Mouse (Mus musculus): Measurements from ENCODE around the gene Gid4. TPM values are rescaled to one million over a fixed set of nuclear protein-coding genes. Genes with fewer than 3 reads are reported as not detected.
"Not testable (repeated sequence)": the region's sequence is repeated elsewhere in the genome, so short reads cannot be mapped to it uniquely, and the experiment has no call there.

Gene Gid4
- polyA plus RNA-seq, 1 experiment from 2014 or later = 8.7 TPM

DNA sequence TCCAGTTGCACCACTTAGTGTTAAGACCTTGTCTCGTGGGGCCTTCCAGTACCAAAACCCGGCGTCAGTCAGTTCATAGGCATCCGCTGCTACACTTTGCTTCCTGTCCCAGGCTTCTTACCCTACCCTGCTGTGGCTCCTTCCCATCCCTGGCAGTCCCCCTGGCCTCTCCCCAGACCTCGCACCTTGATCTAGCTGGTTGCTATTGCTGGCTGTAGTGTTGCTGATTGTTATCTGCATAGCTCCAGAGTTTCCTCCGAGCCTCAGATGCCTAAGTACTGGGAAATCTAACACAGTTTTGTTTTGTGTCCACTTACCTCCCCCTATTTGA is 1.5 kb downstream of the Gid4 start:
- no peaks in the 10 kb centered on the region for H3K36me3 ChIP-seq (ENCODE audit: control insufficient read depth, insufficient read depth)
- H3K9ac ChIP-seq (ENCODE audit: low read depth, low read length) = peak overlapping the region; percentile 95
- H3K27me3 ChIP-seq (ENCODE audit: control insufficient read depth, insufficient read depth, low read depth, low read length) = no peaks in the 10 kb centered on the region
- WGBS (ENCODE audit: insufficient replicate concordance) = 4% methylated on average over 6 of the region's 6 CpGs
- H3K4me2 ChIP-seq (ENCODE audit: low read depth, low read length) = peak overlapping the region; percentile 94
- ATAC-seq (ENCODE audit: low read depth) = no peak
- peak overlapping the region; percentile 1; the same call in 1 of the 2 replicates for H3K27ac ChIP-seq (ENCODE audit: low read length)
- peak overlapping the region; percentile 92 for H3K4me3 ChIP-seq (ENCODE audit: low read depth, low read length)
- peaks cover 21% of the 10 kb centered on the region for H3K4me1 ChIP-seq (ENCODE audit: control insufficient read depth, low read depth, low read length)
- H3K9me3 ChIP-seq (replicated peaks; ENCODE audit: control insufficient read depth, low read length) = no peaks in the 10 kb centered on the region

DNA sequence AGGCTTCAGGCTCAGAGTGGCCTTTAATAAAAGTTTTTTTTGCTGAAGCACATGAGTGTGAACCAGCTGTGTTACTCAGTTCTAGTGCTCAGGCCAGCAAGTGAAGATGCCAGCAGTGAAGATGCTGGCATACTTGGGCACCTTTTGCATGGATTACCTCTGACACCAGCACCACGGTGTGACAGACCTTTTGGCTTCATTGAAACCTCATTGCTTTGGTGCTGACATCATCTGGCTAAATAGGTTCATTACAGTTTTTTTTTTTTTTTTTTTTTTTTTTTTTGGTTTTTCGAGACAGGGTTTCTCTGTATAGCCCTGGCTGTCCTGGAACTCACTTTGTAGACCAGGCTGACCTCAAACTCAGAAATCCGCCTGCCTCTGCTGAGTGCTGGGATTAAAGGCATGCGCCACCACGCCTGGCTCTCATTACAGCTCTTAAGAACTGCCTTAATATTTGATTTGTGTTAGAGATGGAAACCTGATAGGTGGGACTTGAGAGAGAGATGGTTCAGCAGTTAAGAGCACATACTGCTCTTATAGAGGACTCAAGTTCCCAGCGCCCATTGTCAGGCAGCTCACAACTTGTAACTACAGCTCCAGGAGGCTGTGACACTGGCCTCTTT is 5.2 kb downstream of the Gid4 start:
- H3K36me3 ChIP-seq (ENCODE audit: control insufficient read depth, insufficient read depth) = no peaks in the 10 kb centered on the region
- no peak for ATAC-seq (ENCODE audit: low read depth)
- H3K4me1 ChIP-seq (ENCODE audit: control insufficient read depth, low read depth, low read length) = peaks cover 12% of the 10 kb centered on the region
- H3K9me3 ChIP-seq (replicated peaks; ENCODE audit: control insufficient read depth, low read length) = no peaks in the 10 kb centered on the region
- no peak overlapping the region for H3K4me2 ChIP-seq (ENCODE audit: low read depth, low read length)
- H3K9ac ChIP-seq (ENCODE audit: low read depth, low read length) = no peak overlapping the region
- H3K27me3 ChIP-seq (ENCODE audit: control insufficient read depth, insufficient read depth, low read depth, low read length) = no peaks in the 10 kb centered on the region
- H3K27ac ChIP-seq (ENCODE audit: low read length) = no peak overlapping the region
- no peak overlapping the region for H3K4me3 ChIP-seq (ENCODE audit: low read depth, low read length)
- 67% methylated on average over 5 of the region's 6 CpGs for WGBS (ENCODE audit: insufficient replicate concordance)

DNA sequence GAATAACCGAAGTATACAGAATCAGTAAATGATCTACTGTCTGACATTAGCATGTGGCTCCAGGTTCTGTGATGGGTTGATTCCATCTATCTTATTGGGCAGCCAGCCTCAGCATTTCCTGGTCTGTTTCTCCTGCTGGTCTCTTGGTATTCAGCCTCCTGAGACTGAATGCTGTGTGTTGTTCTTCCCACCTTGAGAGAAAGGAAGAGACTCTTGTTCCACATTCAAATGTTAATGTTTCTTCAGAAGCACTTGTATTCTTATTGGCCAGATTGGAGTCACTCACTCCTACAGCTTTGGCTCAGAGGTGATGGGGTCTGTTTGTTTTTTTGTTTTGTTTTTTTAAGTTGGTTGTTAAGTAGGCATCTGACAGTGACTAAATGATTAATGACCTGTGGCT is 6.1 kb downstream of the Gid4 start:
- Histone ChIP-seq H3K4me2 (ENCODE audit: low read depth, low read length) (no peak overlapping the region), H3K9me3 (replicated peaks; ENCODE audit: control insufficient read depth, low read length) (no peaks in the 10 kb centered on the region), H3K9ac (ENCODE audit: low read depth, low read length) (no peak overlapping the region), H3K36me3 (ENCODE audit: control insufficient read depth, insufficient read depth) (no peaks in the 10 kb centered on the region), H3K27me3 (ENCODE audit: control insufficient read depth, insufficient read depth, low read depth, low read length) (no peaks in the 10 kb centered on the region), H3K4me1 (ENCODE audit: control insufficient read depth, low read depth, low read length) (peaks cover 10% of the 10 kb centered on the region), H3K27ac (ENCODE audit: low read length) (no peak overlapping the region), H3K4me3 (ENCODE audit: low read depth, low read length) (no peak overlapping the region)
- WGBS (ENCODE audit: insufficient replicate concordance) = 78% methylated on average over 1 of the region's 1 CpGs
- no peak for ATAC-seq (ENCODE audit: low read depth)

DNA sequence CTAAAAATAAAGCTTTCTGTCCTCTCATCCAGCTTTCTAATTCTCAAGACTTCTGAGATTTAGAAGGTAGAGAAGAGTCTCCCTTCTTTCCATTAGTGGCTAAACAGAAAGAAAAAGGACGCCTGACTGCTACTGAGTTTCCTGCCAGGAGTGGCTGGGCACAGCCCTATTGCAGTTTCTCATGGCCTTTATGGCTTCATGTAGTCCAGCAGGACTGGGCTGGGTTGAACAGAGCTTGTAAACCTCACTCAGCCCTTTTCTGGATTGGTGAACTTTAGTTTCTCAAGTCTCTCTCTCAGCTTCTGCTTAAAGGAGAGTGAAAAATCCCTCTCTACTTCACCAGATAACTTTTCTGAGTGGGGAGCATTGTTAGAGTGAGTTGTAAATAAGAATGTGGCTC is 9.5 kb downstream of the Gid4 start:
- ATAC-seq (ENCODE audit: low read depth) = no peak
- no peak overlapping the region for H3K4me2 ChIP-seq (ENCODE audit: low read depth, low read length)
- WGBS (ENCODE audit: insufficient replicate concordance) = 77% methylated on average over 1 of the region's 1 CpGs
- no peak overlapping the region for H3K4me3 ChIP-seq (ENCODE audit: low read depth, low read length)
- no peaks in the 10 kb centered on the region for H3K27me3 ChIP-seq (ENCODE audit: control insufficient read depth, insufficient read depth, low read depth, low read length)
- no peak overlapping the region for H3K27ac ChIP-seq (ENCODE audit: low read length)
- H3K9ac ChIP-seq (ENCODE audit: low read depth, low read length) = no peak overlapping the region
- H3K36me3 ChIP-seq (ENCODE audit: control insufficient read depth, insufficient read depth) = no peaks in the 10 kb centered on the region
- no peaks in the 10 kb centered on the region for H3K9me3 ChIP-seq (replicated peaks; ENCODE audit: control insufficient read depth, low read length)
- no peaks in the 10 kb centered on the region; the same call in 1 of the 2 replicates for H3K4me1 ChIP-seq (ENCODE audit: control insufficient read depth, low read depth, low read length)

DNA sequence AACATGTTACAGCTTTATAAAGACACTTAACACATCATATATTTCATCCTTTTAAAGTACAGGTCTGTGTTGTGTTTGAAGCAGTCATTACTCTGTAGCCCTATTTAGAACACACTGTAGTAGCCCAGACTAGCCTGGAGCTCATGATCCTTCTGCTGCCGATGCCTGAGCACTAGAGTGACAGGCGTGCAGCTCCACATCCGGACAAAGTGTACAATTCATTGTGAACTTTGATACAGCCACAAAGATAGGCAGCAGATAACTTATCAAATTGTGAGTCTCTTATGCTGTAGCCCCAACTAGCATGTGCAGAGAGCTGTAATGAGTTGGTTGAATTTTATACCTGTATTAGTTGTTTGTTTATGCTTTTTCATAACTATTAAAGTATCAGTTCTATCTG is 10.7 kb downstream of the Gid4 start:
- Histone ChIP-seq H3K9ac (ENCODE audit: low read depth, low read length) (no peak overlapping the region), H3K4me1 (ENCODE audit: control insufficient read depth, low read depth, low read length) (no peaks in the 10 kb centered on the region; the same call in 1 of the 2 replicates), H3K4me3 (ENCODE audit: low read depth, low read length) (no peak overlapping the region), H3K9me3 (replicated peaks; ENCODE audit: control insufficient read depth, low read length) (no peaks in the 10 kb centered on the region), H3K27me3 (ENCODE audit: control insufficient read depth, insufficient read depth, low read depth, low read length) (no peaks in the 10 kb centered on the region), H3K4me2 (ENCODE audit: low read depth, low read length) (no peak overlapping the region), H3K36me3 (ENCODE audit: control insufficient read depth, insufficient read depth) (peaks cover 3% of the 10 kb centered on the region; the same call in 1 of the 2 replicates), H3K27ac (ENCODE audit: low read length) (no peak overlapping the region)
- ATAC-seq (ENCODE audit: low read depth) = no peak
- WGBS (ENCODE audit: insufficient replicate concordance) = 61% methylated on average over 3 of the region's 3 CpGs

DNA sequence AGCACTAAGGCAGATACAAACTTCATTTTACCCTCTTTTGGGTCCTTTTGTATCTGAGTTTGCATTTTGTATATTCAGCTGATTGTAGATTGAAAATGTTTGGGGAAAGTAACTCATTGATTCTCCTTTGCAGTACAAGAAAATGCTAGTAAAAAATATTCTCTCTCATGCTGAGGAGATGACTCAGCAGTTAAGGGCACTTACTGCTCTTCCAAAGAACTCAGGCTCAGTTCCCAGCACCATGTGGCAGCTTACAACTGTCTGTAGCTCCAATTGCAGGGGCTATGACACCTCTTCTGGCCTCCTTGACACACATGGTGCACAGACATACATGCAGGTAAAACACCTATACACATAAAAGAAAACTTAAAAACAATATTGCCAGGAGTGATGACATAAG is 16.6 kb downstream of the Gid4 start:
- H3K4me2 ChIP-seq (ENCODE audit: low read depth, low read length) = no peak overlapping the region
- H3K27ac ChIP-seq (ENCODE audit: low read length) = no peak overlapping the region
- H3K36me3 ChIP-seq (ENCODE audit: control insufficient read depth, insufficient read depth) = peaks cover 12% of the 10 kb centered on the region
- no peaks in the 10 kb centered on the region for H3K27me3 ChIP-seq (ENCODE audit: control insufficient read depth, insufficient read depth, low read depth, low read length)
- no peaks in the 10 kb centered on the region for H3K9me3 ChIP-seq (replicated peaks; ENCODE audit: control insufficient read depth, low read length)
- ATAC-seq (ENCODE audit: low read depth) = no peak
- no peak overlapping the region for H3K4me3 ChIP-seq (ENCODE audit: low read depth, low read length)
- no peaks in the 10 kb centered on the region; the same call in 1 of the 2 replicates for H3K4me1 ChIP-seq (ENCODE audit: control insufficient read depth, low read depth, low read length)
- H3K9ac ChIP-seq (ENCODE audit: low read depth, low read length) = no peak overlapping the region

DNA sequence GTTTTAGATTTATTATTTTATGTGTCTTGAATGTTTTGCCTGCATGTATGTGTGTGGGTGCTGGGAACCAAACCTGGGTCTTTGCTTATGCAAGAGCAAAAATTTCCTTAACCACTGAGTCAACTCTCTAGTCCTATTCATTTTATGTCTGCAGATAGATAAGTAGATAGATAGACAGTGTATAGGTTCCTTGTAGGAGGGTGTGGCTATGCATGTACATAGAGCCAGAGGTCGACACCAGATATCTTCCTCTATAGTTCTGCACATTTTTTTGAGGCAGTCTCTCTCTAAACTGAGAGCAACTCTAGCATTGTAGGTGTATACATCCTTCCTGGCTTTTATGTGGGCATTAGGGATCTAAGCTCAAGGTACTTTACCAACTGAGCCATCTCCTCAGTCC is 18.2 kb downstream of the Gid4 start:
- H3K36me3 ChIP-seq (ENCODE audit: control insufficient read depth, insufficient read depth) = peaks cover 12% of the 10 kb centered on the region
- H3K27ac ChIP-seq (ENCODE audit: low read length) = no peak overlapping the region
- H3K9me3 ChIP-seq (replicated peaks; ENCODE audit: control insufficient read depth, low read length) = no peaks in the 10 kb centered on the region
- 48% methylated on average over 1 of the region's 1 CpGs for WGBS (ENCODE audit: insufficient replicate concordance)
- no peak overlapping the region for H3K4me3 ChIP-seq (ENCODE audit: low read depth, low read length)
- H3K4me2 ChIP-seq (ENCODE audit: low read depth, low read length) = no peak overlapping the region
- no peaks in the 10 kb centered on the region for H3K27me3 ChIP-seq (ENCODE audit: control insufficient read depth, insufficient read depth, low read depth, low read length)
- no peak overlapping the region for H3K9ac ChIP-seq (ENCODE audit: low read depth, low read length)
- H3K4me1 ChIP-seq (ENCODE audit: control insufficient read depth, low read depth, low read length) = no peaks in the 10 kb centered on the region; the same call in 1 of the 2 replicates
- no peak for ATAC-seq (ENCODE audit: low read depth)

DNA sequence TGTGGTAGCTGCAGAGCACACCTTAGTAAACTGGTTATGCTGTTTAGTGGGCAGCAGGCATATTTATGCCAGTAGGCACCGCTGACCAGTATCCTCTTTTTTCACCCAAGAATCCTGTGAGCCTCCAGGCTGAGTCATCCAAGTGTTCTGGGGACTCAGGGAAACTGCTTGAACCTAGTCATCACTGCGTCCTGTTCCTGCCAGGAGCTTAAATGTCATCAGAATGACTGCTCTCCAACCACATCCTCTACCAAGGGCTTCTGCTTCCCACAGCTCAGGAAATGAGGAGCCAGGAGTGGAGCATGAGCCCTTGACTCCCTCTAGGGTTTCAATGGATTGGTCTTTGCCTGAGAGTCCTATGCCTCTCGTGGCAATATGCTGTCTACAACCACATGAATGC is 19.7 kb downstream of the Gid4 start:
- no peak overlapping the region for H3K4me2 ChIP-seq (ENCODE audit: low read depth, low read length)
- no peaks in the 10 kb centered on the region; the same call in 1 of the 2 replicates for H3K4me1 ChIP-seq (ENCODE audit: control insufficient read depth, low read depth, low read length)
- H3K4me3 ChIP-seq (ENCODE audit: low read depth, low read length) = no peak overlapping the region
- ATAC-seq (ENCODE audit: low read depth) = no peak
- no peak overlapping the region for H3K9ac ChIP-seq (ENCODE audit: low read depth, low read length)
- peaks cover 12% of the 10 kb centered on the region for H3K36me3 ChIP-seq (ENCODE audit: control insufficient read depth, insufficient read depth)
- H3K9me3 ChIP-seq (replicated peaks; ENCODE audit: control insufficient read depth, low read length) = no peaks in the 10 kb centered on the region
- H3K27ac ChIP-seq (ENCODE audit: low read length) = no peak overlapping the region
- no peaks in the 10 kb centered on the region for H3K27me3 ChIP-seq (ENCODE audit: control insufficient read depth, insufficient read depth, low read depth, low read length)
- WGBS (ENCODE audit: insufficient replicate concordance) = 61% methylated on average over 3 of the region's 3 CpGs

DNA sequence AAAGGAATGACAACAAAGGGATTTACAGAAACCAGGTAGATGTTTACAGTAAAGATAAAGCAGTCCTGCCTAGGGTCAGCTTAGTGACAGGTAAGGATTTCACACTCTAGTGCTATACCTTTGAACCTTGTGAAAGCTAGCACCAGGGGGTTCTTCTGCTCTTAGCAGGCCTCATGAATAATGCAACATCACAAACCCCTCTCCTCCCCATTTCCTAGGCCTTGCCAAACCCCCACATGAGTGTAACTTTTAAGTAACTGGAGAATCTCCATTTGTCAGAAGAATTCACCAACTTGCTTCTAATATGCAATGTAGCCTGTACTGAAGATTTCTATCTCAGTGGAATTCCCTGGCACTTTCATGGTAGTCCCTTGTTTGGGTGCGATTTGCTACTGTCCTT is 22.7 kb downstream of the Gid4 start:
- H3K27me3 ChIP-seq (ENCODE audit: control insufficient read depth, insufficient read depth, low read depth, low read length); H3K4me1 ChIP-seq (ENCODE audit: control insufficient read depth, low read depth, low read length); H3K27ac ChIP-seq (ENCODE audit: low read length); H3K9me3 ChIP-seq (replicated peaks; ENCODE audit: control insufficient read depth, low read length); ATAC-seq (ENCODE audit: low read depth); H3K9ac ChIP-seq (ENCODE audit: low read depth, low read length); H3K4me2 ChIP-seq (ENCODE audit: low read depth, low read length); H3K4me3 ChIP-seq (ENCODE audit: low read depth, low read length): not testable (repeated sequence)
- H3K36me3 ChIP-seq (ENCODE audit: control insufficient read depth, insufficient read depth) = peaks cover 13% of the 10 kb centered on the region
- WGBS (ENCODE audit: insufficient replicate concordance) = 58% methylated on average over 1 of the region's 1 CpGs
